Mouse (Mus musculus) left cerebral cortex, postnatal 14 days (tissue): Measurements from ENCODE around the gene Ncdn. TPM values are rescaled to one million over a fixed set of nuclear protein-coding genes. Genes with fewer than 3 reads are reported as not detected.
A peak's percentile ranks its signal among the peaks of the same experiment; 100 is the strongest.

Experiments used
- DNase-seq, 2 experiments: peaks; one replicate each; pipeline ENCODE4 v3.0.0; 2021 to 2022; ENCODE audit warnings: low spot score in 2 of 2, mixed read lengths in 1 of 2
- intact Hi-C: fragments of 180-260 bp; cut with DNase I; formaldehyde crosslinking; loops from one replicate; pipeline ENCODE4 v1.15.1; 2025
- long read RNA-seq, 2 experiments: library from polyadenylated mRNA; stranded (forward); transcript quantifications; one replicate each; pipeline ENCODE4 v2.0.0; 2021
- total RNA-seq, 2 experiments: library from RNA; stranded (reverse); gene quantifications; 2 replicates each; pipeline ENCODE4 v1.2.3; 2021

Ncdn gene
- total RNA-seq: 100 to 1,000 TPM; 959 to 969 TPM
- long read RNA-seq, experiment 1, transcript Ncdn-203 (7 exons, 2,375 nt): major isoform, 557 of 1,842 reads
- long read RNA-seq, experiment 1, transcript Ncdn-201 (7 exons, 3,681 nt): minor isoform, 119 of 1,842 reads
- long read RNA-seq, experiment 1, partial matches to known transcripts: 805 of 1,842 reads
- long read RNA-seq, experiment 1, other reads (novel, unspliced or antisense): 359 of 1,842 reads
- long read RNA-seq, experiment 2, transcript Ncdn-203 (7 exons, 2,375 nt): major isoform, 484 of 1,757 reads
- long read RNA-seq, experiment 2, transcript Ncdn-201 (7 exons, 3,681 nt): minor isoform, 130 of 1,757 reads
- long read RNA-seq, experiment 2, partial matches to known transcripts: 772 of 1,757 reads
- long read RNA-seq, experiment 2, other reads (novel, unspliced or antisense): 371 of 1,757 reads

DNA sequence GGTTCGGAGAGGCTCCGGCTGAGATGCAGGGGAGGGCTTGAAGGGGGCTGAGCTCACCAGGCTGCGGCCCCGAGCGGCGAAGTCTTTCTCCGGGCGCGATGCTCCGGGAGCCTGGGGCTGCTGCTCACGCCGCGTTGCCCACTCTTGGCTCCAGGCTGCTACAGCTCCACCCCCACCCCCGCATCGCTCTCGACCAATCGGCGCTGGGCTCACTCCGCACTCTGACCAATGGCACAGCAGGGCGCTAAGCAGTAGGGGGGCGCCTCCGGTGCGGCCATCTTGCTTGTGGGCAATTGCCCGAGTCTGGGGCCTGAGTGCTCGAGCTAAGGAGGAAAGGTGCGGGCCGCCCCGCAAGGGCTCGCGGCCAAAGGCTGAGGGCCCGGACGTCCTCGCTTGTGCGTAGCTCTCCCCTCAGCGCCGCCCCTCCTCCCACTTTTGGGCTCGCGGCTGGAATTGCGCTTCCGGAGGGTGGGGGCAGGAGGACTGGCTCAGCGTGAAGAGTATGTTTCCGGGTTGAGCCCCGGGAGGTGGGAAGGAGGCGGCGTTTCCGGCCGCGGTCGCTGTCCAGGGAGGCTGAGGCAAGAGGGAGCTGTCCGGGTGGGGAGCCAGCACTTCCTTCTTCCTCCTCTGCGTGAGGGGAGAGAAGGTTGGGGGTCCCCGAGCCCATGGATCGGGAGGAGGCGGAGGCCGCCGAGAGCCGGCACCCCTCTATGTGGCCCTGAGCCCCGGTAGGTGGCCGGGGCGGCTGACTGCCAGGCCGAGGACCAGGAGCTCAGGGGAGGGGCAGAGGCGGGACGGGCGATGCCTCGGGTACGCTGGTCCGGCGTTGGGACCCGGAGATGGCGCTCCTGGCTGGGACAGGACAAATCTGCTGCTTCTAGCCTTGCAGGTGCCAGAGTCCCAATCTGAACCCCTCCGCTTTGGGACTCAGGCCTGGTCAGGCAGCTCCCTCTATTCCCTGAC is at the start of gene Ncdn, which contains the start of gene AU040320:
Gene Ncdn, minus strand, starts transcription at position 171 of the 963 bp plus-strand sequence.
Gene AU040320, plus strand, starts transcription at position 277 of the 963 bp plus-strand sequence.
- intact Hi-C loops: no loop called here
- peak; percentile 97 to 99 for DNase-seq

DNA sequence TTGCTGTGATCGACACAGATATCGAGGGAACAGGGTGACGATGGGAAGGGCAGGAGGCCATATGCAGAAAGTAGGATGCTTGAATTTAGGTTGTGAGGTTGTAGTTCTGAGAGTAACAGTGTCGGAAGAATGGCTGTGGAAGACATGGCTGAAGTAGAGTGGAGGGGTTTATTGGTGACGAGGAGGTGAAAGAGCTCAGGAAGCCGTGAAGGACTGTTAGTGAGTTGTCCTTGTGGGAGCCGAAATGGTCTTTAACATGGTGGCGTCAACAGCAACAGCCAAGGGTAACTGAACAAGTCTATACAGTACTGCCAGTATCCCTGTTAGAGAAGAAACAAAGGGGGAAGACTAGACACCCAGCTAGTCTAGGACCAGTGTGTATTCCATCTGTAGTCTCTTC is 48.9 kb upstream of the Ncdn start:
- no peak for DNase-seq
- intact Hi-C loops: no loop called here

DNA sequence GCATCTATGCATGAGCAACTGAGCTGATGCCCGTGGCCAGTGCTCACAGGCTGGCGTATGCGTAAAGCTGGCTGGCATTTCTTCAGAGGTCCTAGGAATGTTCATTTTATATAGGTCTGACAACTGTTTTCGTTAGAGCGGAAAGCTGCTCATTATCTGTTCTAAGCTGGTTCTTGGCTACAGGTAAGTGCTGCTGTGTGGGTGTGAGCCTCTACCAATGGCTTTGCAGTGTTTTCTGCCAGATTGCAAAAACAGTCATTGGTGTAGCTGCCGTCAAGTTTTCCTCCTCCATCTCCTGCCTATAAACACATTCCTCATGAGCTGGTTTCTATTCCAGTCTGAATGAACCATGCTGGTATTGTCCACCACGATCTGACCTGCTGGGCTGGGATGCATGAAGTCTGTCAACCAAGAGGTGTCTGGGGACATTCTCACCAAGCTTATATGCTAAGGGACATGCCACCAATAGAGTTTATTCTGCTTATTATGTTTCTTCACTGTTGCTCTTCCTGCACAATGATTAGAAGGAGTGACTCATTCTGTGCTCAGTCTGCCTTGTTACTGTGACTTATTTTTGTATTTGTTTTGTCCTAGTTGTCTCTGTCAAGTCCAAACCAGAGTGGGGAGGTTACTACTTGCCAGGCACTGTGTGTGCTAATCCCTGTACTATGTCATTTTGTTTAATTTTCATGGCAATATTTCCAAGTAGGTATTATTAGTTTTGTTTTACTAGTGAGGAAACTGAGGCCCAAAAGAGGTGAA is 39.3 kb upstream of the Ncdn start:
- intact Hi-C loops: no loop called here
- peak in 1 of 2 experiments; percentile 68 for DNase-seq

DNA sequence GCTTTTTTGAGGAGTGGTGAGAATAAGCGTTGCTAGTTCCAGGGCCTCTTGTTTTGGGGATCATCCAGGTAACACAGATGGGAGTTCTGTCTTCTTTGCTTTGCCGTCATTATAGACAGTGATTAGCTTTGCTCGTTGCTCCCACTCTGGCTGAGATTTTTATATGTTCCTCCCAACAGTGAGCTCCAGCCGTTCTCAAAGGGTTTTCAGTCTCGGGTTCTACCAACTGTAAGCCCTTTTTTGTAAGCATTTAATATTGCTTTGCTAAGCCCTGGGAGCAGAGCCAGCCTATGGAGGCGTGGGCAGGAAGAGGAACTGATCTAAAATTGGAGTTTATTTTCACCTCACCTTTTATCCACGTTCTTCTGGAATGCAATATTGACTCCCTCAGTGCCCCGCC is 29.8 kb upstream of the Ncdn start:
- intact Hi-C loops: loop anchor here (5.0 kb wide), 1 partner anchor 36 kb away; no protein-coding TSS in a partner anchor
- DNase-seq: peak; percentile 43 to 59

DNA sequence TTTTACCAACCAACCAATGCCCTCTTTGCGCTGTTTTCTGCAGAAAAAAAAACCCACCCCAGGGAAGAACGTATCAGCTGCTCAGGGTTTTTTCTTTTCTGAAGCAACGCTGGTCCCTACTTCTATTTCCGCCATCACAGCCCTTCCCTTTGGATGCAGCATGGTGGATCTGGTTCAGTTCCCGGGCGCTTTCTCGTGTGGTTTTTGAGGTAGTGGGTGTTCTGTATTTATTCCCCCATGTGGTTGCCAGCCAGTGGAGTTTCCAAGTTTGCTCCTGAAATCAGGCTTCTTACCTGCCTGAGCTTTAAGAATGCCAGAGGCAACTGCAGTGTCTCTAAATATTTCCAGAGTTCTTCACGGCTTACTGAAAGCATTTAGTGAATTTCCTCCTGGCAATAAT is 29.3 kb upstream of the Ncdn start:
- intact Hi-C loops: loop anchor here (5.0 kb wide), 1 partner anchor 35 kb away; no protein-coding TSS in a partner anchor
- peak in 1 of 2 experiments; percentile 26 for DNase-seq

DNA sequence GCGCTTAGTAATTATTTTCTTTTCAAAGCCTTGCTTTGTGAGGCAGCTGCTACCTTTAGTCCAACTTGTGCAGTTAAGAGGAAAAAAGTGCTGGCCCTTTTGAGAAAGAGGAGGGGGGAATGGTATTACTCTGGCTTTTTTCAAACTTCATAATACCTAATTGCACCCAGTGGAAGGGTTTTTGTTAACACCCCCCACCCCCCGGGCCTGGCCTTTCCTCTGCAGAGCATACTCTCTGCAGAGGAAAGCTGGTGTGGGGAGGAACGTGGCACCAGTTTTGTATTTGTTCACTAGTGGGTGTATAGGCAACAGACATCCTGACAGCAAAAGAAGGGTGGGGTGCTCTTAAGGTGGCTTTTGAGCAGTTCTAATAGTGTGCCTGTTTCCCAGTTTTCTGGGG is 28.6 kb upstream of the Ncdn start:
- intact Hi-C loops: loop anchor here (5.0 kb wide), 1 partner anchor 35 kb away; no protein-coding TSS in a partner anchor
- no peak for DNase-seq

DNA sequence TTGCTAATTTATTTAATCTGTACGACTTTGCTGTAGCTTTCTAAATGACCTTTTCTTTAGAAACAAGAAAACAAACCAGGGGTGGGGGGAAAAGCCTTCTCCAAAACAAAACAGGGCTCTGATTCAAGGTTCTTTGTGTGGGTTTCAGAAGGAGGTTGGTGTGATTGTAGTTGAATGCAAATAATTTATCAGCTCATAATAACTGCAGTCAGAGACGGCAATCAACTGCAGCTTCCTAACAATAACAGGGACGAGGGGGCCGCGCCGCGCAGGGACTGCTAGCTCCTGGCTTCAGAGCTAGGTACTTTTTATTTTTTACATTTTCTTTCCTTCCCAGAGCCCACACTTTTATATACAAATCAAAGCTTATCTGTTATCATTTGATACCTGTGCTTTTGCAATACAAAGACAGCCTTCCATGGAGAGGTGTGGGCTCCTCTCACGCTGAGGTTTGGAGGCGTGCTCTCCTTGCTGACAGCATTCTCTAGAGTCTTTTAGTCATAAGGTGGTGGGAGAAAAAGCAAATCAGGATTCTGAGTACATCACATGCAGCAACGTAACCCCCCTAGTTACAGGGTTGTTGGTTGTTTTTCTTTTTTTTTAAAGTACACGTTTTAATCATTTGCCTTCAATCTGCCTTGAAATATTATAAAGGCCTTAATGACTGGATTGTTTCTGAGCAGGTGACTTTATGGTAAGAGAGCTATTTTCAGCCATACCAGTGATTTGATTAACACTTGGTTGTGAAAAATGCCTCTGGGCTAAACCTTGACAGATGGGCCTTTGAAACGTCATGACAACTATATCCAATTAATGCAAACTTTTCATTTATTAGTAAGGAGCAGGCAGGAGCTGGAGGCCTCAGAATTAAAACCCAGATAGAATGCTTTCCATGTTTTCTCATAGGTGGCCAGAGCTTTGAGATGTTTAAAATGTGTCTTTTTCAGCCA is 26.9 kb upstream of the Ncdn start:
- DNase-seq: peak; percentile 32 to 45
- intact Hi-C loops: loop anchor here (5.0 kb wide), 1 partner anchor 33 kb away; no protein-coding TSS in a partner anchor

DNA sequence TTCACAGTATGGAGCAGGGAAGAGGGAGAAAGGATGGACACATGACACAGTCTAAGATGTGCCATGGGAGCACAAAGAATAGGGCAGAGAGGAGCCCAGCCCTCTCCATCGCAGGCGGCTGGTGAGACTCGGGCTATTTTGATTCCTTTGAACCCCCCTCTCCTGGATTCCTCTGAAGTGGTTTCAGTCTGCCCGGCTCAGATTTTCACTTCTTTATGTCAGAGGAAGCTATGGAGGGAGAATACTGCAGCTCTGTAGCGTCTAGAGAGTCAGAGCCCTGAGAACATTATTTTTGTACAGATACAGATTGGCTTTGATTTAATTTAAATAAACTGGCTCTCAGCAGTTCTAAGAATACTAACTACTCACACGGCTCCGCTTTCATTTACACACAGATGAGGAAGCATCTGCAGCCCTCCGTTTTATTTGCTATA is 25.9 kb upstream of the Ncdn start:
- intact Hi-C loops: no loop called here
- DNase-seq: peak; percentile 27 to 66

DNA sequence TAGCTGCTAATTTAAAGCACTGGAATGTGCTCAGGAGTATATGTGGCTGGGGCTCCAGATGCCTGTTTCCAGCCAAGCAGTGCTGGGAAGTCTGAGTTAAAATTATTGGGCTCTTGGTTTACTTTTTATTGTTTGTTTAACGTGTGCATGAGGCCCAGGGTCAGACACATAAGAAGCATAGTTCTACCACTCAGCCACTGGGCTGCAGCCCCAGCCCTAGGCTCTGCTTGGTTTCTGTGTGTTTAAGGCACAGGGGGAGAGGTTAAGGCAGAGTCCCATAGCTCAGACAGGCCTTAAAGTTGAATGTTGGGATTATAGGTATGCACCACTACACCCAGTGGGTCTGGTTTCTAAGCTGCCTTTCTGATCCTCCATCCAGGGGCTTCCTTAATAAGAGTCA is 21.9 kb upstream of the Ncdn start:
- intact Hi-C loops: no loop called here
- no peak for DNase-seq

DNA sequence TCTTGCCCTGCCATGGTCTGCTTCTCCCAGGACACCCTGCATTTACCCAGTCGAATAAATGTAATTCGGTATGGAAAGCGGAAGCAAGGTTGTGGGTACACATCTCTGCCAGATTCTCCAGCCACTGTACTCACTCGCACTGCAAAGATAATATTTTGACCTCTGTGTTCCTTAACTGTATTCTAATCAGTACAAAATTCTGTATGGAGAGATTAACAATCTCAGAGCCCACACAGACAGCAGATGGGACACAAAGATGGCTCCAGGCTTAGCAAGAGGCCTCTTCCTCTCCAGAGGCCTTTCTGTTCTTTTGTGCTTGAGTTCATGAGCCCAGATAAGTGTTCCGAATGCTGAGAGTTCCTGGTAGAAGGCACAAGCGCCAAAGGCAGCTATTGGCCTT is 20.6 kb upstream of the Ncdn start:
- DNase-seq: no peak
- intact Hi-C loops: no loop called here

DNA sequence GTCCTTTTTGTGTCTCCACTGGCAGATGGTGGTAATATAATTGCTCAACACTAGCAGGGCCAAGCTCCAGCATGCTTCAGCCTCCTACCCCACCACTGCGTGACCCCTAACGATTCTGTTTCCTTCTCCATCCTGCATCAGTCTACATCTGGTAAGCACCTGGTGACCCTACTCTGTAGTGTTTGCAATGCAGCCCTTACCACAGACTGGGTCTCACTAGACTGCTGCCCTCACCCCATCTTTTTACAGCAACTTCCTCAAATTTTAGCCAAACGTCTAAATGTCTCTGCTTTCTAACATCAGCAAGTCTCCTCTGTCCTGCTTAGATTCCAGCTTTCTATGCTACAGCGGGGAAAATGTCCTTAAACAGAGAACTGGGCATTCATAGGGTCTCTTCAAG is 17.6 kb upstream of the Ncdn start:
- intact Hi-C loops: no loop called here
- no peak for DNase-seq

DNA sequence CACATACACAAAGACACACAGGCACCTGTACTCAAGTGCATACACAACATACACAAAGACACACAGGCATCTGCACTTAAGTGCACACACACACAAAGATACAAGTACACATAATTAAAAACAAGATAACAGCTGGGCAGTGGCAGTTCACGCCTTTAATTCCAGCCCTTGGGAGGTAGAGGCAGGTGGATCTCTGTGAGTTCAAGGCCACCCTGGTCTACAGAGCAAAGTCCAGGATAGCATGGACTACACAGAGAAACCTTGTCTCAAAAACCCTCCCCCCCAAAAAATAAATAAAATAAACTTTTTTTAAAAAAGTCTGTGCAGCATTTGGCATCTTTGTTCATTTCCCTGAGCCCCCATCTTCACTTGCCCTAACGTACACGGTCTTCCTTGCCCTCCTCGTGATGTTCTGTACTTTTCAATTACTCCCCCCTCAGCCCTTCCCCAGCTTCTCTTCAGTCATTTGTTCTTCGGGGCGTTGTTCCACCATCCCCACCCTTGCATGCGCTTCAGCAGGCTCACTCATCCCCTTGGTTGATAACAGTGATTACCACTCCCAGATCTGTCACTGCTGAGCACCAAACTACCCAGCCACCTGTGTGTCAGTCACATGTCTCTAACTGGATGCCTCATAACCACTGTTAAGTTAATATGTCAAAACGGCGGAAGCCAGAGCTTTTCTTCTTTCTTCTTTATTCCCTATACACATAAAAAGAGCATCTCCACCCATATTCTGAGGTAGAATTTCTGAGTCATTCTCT is 16.7 kb upstream of the Ncdn start:
- no peak for DNase-seq

DNA sequence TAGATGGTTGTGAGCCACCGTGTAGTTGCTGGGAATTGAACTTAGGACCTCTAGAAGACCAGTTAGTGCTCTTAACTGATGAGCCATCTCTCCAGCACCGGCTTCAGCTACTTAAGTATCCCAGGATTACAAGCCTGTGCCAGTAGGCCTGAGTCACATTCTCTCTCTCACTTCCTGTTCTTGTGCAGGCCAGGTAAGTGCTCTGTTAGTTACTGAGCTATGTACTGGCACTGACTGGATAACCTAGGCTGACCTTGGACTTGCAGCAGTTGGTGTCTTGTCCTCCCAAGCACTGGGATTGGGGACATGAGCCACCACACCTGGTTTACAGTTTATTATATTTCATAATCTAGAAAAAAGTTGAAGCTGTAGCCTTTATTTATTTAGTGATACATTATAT is 10.2 kb upstream of the Ncdn start:
- intact Hi-C loops: no loop called here
- DNase-seq: no peak

More for the DNA sequence above, 16.7 kb upstream of the Ncdn start:
- intact Hi-C loops: no loop called here

DNA sequence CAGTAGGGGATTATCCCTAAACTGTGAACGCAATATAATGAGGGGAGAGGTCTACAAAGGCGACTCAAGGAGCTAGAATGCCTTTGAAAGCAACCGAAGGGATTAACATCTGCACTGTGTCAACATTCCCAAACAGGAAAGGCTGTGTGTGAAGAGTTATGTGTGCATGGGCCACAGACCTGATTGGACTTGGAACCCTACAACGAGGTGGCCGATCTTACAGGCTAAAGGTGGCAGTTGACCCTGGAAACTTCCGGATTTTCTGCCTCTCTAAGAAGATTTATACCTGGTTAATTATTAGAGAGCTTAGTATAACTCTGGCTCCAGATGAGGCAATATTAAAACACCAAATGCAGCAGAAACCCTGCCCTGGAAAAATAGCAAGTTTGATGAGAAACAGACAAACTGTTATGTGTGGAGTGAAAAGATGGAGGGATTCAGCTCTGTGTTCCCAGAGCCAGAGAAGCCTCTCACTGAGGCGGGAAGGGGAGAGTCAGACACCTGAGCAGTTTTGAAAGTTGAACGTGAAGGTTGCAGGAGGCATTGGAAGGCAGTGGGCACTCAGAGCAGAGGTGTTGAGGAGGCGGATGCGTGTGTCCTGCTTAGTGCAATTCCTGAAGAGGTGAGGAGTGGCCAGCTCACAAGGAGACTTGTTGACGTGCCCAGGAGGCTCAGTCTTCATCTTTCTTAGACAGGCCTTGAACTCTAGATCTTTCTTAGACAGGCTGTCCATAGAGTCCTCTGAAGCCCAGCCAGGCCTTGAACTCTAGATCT is 9.5 kb upstream of the Ncdn start:
- intact Hi-C loops: no loop called here
- DNase-seq: no peak

DNA sequence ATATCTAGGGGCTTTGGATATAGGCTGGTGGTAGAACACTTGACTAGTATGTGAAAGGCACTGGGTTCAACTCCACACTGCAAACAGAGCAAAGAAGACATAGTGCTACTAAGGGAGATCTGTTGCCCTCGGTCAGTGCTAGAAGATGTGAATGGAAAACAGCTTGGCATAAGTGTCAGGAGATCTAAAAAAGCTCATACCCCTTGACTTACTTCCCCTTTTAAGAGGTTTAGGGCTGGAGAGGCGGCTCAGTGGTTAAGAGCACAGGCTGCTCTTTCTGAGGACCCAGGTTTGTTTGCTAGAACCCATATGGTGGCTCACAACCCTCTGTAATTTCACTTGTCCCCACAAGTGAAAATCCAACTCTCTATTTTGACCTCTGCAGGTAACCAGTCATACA is 6.2 kb upstream of the Ncdn start:
- intact Hi-C loops: no loop called here
- DNase-seq: no peak

DNA sequence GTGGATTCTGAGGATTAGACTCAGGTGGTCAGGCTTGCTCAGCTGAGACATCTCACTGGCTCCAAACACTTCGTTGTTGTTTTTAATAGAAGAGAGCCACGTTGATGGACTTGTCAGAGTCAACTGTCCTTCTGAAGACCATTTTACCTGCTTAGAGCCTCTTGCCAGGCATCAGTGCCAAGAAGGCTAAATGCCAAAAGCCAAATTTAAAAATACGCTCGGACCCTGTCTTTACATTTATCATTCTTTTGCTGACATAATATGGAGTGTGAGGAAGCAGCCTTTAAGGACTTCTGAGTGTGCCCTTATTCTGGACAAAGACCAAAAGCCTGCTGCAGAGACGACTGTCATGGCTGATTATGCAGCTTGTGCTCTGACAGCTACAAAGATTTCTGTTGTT is 5.1 kb upstream of the Ncdn start:
- DNase-seq: no peak
- intact Hi-C loops: no loop called here

DNA sequence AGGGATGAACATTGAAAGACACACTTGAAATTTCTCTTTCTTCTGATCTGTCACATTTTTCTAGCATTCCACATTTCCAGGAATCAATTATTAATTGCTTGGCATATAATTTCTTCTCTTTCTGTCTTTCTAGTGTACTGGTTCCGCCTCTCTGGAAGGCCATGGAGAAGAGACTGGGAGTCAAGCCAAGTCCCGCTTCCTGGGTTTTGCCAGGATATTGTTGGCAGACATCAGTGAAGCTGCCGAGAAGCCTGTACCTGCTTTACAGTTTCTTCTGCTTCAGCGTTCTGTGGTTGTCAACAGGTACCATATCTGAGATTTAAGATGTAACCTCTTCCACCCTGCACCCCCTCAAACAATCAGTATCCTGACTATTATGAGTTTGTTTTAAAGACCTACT is 3.5 kb upstream of the Ncdn start:
- DNase-seq: peak in 1 of 2 experiments; percentile 60
- intact Hi-C loops: no loop called here
